Mouse (Mus musculus) adrenal gland, postnatal 14 days (tissue): ENCODE results near the gene Cpne8. TPM values are rescaled to one million over a fixed set of nuclear protein-coding genes. Genes with fewer than 3 reads are reported as not detected.

Source experiments
- DNase-seq: peaks from one replicate; pipeline ENCODE4 v3.0.0; 2021; ENCODE audit warnings: mixed read lengths
- long read RNA-seq, 2 experiments: library from polyadenylated mRNA; stranded (forward); transcript quantifications; one replicate each; pipeline ENCODE4 v2.0.0; 2021
- total RNA-seq: library from RNA; stranded (reverse); gene quantifications from 2 replicates; pipeline ENCODE4 v1.2.3, GENCODE M21; 2021

Gene Cpne8
- total RNA-seq = 8.2 and 11.3 TPM in 2 replicates
- long read RNA-seq, experiment 1, partial matches to known transcripts = 0 of 5 reads
- long read RNA-seq, experiment 1, other reads (novel, unspliced or antisense) = 0 of 5 reads
- long read RNA-seq, experiment 2, partial matches to known transcripts = 1 of 7 reads
- long read RNA-seq, experiment 2, other reads (novel, unspliced or antisense) = 0 of 7 reads

- DNase-seq = peak; percentile 85
These were observed at the start of gene Cpne8 for GRCm38 (mm10) chr15:90678985-90679759. Gene Cpne8 (minus strand): TSS chr15:90679432.

- DNase-seq = no peak
These were observed 38.5 kb upstream of the Cpne8 start for GRCm38 (mm10) chr15:90717717-90718116.

DNA sequence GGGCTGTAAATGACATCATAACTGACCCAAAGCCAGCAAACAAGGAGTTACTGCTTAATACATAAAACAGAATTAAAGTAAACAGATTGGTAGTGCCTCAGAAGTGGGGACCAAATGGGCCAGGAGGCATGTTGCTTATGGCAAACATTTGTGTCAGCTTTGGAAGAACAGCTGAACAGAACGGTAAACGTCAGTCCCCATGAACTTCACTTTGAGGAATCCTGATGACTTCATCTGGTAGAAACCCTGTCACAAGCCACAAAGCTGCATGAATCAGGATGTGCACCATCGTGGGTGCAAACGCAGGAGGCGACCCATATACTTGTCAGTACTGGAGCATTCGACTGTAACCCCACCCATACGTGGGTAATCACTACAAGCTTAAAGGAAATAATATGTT lies 30.1 kb upstream of the Cpne8 start:
- no peak for DNase-seq

DNA sequence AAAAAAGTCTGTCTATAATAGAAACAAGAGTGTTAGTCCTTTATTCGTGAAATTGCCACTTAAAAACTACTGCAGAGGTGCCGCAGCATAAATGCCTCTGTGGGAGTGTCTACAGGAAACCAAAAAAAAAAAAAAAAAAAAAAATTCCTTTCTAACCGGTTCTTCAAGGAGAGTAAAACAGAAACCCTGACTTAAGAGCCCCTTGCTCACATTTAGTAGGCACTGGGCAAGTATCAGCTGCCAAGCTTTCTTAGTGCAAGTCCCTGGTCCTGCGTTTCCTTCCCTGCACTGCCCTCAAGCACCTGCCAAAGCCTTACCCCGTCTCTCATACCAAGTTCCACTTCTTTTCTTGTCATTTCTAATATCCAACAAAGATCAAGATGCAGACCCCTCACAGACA lies 25.1 kb upstream of the Cpne8 start:
- no peak for DNase-seq

DNA sequence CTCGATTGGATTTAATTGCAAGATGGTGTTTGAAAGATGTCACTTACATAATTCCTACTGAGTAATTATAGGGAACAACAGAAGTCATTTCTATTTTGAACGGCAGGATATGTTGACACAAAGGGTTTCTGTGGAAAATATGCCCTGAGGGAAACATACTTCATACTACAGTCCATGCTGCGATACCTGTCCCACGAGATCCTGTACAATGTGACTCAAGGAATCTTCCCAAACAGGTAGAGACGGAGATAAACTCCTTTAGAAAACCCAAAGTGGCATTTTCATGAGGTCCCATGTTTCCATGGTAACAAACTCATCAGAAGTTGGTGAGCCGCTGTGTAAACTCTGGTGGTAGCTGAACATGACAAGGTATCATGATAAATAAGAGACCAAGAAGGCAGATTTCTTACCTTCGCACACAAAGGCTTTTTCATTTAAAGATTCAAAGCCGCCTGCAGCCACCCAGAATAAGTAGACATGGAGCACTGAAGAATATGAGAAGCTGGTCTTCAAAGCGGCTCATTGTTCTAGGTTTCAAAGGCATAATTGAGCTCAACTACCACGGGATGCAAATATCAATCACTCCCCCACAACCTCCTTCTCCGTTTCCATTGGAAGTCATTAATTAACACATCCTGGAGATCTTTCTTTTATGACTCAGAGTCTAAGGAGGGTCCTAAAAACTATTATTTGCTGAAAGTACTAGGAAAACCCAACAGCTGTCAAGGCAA lies 24.4 kb upstream of the Cpne8 start:
- DNase-seq = no peak

GRCm38 (mm10) chr15:90686770-90687169 lies 7.5 kb upstream of the Cpne8 start:
- no peak for DNase-seq

DNA sequence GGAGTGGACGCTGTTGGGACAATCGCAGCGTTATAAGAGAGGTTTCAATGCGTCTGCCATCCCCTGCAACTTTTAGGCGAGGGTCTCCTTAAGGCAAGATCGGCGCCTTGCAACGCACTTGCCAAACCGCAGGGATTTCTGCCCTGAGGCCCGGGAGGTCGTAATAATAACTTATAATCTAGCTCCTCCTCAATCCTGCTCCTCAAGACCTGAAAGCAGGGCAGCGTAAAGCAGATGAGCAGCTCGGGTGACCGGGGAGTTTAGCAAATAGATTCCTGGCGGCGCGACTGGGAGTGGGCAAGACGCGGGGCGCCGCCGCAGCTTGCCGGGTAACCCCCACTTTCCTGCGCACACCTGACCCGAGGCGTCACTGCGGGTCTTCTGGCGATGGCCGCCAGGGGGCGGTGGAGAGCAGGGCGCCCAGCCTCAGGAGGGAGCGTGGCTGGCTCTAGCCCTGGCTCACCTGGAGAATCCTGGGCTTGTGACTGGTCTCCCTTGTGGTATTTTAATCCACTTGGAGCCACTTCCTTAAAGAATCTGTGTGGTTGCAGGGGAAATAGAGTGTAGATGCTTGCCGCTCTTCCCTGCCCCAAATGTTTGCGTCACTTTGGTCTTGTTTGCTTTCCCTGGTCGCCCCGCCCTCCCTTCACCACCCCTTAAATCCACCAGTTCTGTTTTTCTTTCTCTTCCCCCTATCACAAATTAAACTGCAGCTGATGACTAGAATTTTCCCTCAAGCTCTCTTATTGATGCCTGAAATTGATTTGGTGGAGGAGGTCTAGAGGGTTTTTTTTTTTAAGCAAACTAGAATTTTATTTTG lies 738 bp upstream of the Cpne8 start:
- DNase-seq = peak; percentile 76

DNA sequence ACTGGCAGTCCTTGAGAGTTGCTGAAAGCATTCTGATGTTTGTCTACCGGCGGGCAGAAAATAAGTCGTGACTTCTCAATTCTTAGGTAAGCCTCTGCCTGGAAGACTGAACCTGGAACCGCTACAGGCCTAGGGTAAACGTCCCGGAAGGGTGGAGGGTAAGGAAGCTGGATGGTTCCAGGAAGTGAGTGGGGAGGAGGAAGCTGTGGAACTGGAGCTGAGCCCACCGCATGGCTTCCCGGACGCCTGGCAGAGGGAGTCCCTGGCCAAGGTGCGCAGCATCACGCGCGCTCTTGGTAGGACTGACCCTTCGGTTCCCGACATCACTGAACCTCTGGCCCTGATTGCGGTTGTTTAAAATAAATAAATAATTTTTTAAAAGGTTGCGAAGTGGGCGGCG lies 744 bp downstream of the Cpne8 start:
- DNase-seq = peak; percentile 38

GRCm38 (mm10) chr15:90669494-90669893 lies 9.7 kb downstream of the Cpne8 start:
- no peak for DNase-seq

DNA sequence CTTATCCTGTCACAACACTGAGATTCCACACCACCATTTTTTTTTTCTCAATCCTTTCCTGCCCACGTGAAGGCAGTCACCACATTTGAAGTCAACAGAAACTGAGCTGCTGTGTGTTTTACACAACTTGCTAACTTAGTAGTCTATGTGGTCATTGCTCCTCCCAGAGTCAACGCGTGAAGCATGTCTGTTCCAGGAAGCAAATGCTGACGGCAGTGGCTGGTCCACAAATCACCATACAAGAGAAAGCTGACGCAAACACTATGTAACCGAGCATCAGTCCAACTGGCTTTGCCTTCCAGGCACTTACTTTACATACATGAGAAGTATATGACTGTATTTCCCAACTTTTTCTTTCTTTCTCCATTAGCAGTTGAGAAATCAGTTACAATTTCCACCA lies 12.3 kb downstream of the Cpne8 start:
- no peak for DNase-seq

GRCm38 (mm10) chr15:90664615-90665014 lies 14.6 kb downstream of the Cpne8 start:
- no peak for DNase-seq

- no peak for DNase-seq
These were observed 15.6 kb downstream of the Cpne8 start for GRCm38 (mm10) chr15:90663631-90664030.

GRCm38 (mm10) chr15:90660723-90661122 lies 18.5 kb downstream of the Cpne8 start:
- no peak for DNase-seq

GRCm38 (mm10) chr15:90658053-90658452 lies 21.2 kb downstream of the Cpne8 start:
- no peak for DNase-seq

DNA sequence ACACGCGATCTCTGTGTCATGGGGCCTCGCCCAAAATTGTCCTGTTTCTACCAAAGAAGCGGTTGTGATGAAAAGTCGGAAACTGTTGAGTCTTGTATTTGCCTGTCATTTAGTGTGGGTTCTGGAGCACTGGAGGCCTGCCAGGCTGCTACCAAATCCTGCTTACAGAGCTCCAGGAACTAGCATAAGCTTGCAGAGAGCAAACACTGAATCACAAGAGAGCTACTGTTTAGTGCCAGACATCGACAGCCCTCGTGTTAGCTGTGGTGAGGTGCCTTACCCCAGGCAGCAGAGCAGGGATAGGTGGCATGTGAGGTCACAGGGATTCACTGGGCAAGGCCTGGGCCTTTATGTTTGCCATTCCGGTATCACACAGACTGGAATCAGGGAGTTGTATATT lies 22.7 kb downstream of the Cpne8 start:
- DNase-seq = no peak

DNA sequence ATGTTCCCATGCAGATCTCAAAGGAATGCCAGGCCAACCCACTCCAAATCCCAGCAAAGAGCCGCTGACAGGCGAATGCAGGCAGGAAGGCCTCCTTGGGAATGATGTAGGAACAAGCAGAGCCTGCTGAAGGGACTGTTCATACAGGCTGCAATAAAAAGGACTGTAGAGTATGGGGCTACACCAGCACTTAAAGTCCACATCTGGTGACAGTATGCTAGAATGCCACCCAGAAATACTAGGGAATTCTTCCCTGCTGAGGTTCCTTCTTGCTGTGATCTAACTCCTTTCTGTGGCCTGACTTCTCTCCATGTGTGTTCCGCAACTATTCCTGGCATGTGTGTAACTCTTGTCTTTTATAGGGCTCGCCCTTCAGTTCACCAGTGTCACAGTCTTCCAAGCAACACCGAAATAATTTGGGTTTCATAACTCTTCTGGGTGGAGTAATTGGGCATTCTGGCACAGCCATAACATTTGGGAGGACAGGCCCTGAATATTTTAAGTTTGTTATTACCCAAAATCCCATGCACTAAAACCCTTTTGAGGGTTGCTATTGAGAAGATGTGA lies 32.1 kb downstream of the Cpne8 start:
- peak; percentile 13 for DNase-seq

- no peak for DNase-seq
These were observed 32.9 kb downstream of the Cpne8 start for GRCm38 (mm10) chr15:90646326-90646725.

GRCm38 (mm10) chr15:90645828-90646227 lies 33.4 kb downstream of the Cpne8 start:
- no peak for DNase-seq

DNA sequence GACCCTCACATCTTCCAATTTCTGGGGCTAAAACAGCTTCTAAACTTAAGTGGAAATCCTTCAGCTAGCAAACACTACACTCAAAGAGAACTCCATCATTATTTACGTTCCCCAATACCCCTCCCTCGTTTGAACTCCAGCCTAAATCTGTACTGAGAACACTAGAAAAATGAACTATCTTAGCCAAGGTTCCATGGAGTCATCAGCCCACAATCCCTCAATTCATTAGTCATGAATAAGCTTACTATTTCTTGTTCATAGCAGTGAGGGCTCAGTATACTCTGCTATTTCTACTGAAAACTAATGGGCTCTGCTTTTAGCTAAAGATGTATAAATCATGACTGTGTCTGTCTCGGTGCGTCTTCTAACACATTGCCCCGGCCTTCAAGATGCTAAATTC lies 55.0 kb downstream of the Cpne8 start:
- DNase-seq = no peak

DNA sequence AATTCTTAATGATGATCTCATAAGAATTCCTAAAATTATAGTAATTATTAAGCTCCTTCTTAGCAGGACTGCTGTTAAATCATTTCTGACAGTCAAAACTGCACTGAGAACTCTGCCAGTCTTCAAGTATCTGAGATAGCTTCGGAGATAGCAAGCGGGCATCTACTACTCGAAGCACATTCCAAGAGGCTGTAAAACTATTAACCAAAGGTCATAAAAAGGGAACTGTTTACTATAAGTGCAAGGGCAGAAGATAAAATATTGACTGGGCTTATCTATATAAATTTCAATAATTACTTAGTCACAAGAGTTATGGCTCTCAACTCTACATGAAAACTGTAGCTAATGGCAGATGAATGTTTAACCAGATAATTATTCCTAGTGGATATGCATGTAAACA lies 57.2 kb downstream of the Cpne8 start:
- no peak for DNase-seq

DNA sequence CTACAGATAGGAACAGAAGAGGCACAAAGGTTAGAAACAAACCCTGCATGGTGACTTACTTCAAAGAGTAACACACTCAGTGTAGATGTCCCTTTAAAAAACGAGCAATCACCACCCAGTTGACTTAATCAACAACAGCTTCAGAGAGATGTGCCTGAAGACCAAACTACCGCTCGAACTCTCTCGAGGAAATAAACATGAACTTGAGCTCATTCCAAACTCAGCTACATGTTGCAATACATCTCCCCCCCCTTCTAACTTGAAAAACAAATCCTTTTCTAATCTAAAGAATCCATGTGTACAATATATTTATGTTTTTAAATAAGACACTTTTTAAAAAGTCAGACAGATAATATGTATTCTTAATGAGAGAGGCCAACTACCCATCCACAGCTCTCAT lies 59.5 kb downstream of the Cpne8 start:
- no peak for DNase-seq

DNA sequence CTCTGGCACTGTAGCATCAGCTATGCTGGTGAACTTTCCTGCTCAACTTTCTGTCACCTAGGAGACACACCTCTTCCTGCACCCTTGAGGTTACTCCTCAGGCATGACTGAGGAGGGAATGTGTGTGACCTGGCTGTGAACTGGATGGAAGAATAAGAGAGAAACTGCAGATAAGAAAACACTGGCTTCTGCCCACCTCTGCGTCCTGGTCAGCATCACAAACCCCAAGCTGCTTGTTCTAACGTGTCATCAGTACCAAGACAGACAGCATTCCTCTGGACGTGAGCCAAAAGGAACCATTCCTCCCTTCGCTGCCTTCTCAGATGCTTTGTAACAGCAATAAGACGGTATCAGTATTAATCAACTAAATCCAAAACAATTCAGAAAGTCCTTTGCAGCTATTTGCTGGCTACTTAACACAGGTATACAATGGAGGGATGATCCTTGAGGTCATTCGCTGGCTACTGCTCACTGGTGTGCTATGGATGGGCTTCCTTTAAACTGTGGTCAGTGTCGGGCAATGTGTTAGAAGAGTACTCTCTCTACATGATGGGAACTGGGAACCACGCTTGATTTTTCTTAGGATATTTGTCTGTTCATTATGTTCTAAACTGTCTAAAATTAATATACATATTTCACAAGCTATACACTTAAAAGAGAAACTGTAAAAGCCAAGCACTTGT lies 63.0 kb downstream of the Cpne8 start:
- no peak for DNase-seq
